Mouse (Mus musculus): Measurements from ENCODE around the gene Aire. TPM values are rescaled to one million over a fixed set of nuclear protein-coding genes. Genes with fewer than 3 reads are reported as not detected.
"Not testable (repeated sequence)": the region's sequence is repeated elsewhere in the genome, so short reads cannot be mapped to it uniquely, and the experiment has no call there.

The Aire gene
- total RNA-seq, 2 experiments from 2014 or later = not detected

DNA sequence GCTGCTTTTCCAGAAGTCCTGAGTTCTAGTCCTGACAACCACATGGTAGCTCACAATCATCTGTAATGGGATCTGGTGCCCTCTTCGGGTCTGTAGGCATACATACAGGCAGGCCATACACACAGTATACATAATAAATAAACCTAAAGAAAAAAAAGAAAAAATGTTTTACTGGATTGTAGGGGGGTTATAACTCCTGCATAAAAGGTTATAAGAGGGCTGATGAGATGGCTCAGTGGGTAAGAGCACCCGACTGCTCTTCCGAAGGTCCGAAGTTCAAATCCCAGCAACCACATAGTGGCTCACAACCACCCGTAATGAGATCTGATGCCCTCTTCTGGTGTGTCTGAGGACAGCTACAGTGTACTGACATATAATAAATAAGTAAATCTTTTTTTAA lies 32.3 kb downstream of the Aire start:
- intact Hi-C loops (cut with DNase I); DNase-seq (ENCODE audit: low spot score in 2 of 2): not testable (repeated sequence)

- DNase-seq (ENCODE audit: low spot score in 2 of 2) = no peak
- intact Hi-C loops (cut with DNase I) = no loop called here
Observed at GRCm38 (mm10) chr10:78010335-78010734, 33.1 kb downstream of the Aire start.

GRCm38 (mm10) chr10:78009945-78010293 lies 33.5 kb downstream of the Aire start, which contains the start of gene Pfkl:
Gene Pfkl, minus strand, starts transcription at chr10:78010083.
- intact Hi-C loops (cut with DNase I) = loop anchor here (2.0 kb wide), 1 partner anchor 31 kb away; the partner anchor contains the start of gene 1810043G02Rik
- DNase-seq (ENCODE audit: low spot score in 2 of 2) = no peak

DNA sequence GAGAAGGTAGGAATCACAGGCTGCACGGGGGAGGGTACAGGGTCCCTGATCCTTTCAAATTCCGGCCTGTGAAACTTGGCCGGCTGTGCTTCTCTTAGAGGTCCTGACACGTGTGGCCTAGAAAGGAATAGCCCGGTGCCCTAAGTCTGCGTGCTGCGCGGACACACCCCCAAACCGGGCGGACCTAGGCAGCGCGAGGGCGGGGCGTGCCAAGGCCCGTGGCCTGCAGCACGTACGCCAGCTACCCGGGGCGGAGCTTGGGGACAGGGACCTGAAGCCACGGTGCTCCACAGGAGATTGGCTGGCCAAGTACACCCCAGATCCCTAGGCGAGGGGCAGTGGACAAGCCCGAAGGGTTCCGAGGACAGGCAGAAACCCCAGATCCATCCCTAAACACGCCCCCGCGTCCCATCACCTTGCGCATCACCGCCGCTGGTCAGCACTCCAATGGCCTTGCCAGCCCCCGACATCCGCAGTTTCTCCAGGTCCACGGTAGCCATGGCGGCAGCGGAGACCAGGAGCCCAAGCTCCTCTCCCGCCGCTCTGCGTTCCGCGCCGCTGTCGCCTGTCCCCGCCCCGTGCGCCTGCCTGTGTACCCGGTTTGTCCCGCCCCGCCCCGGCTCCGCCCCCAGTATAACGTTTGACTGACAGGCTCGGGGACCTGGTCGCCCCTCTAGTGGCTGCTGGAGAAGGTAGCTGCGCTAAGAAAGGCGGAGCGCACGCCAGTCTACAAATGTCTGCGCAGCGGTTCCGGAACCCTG lies 34.0 kb downstream of the Aire start:
- intact Hi-C loops (cut with DNase I) = loop anchor here (2.0 kb wide), 1 partner anchor 31 kb away; the partner anchor contains the start of gene 1810043G02Rik
- DNase-seq (ENCODE audit: low spot score in 2 of 2) = peak; percentile 91 to 97

GRCm38 (mm10) chr10:78008169-78008568 lies 35.2 kb downstream of the Aire start:
- intact Hi-C loops (cut with DNase I) = loop anchor here (2.0 kb wide), 1 partner anchor 29 kb away; the partner anchor contains the start of gene 1810043G02Rik
- DNase-seq (ENCODE audit: low spot score in 2 of 2) = no peak

DNA sequence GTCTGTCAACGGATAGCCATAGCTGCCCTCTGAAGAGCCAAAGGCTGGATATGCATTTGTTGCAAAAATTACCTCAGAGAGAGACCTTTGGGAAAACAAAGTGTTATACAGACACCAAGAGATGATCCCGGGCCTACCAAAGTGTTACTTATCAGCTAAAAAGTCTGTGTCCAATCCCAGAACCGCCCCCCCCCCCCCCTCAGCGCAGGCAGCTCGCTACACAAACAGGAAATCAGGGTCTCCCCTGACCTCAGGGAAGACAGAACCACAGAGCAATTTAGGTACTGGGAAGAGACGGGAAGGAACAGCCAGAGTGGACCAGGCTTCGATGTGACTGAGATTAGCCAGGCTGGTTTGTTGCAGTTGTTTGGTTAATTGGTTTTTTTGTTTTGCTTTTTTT lies 36.2 kb downstream of the Aire start:
- no peak for DNase-seq (ENCODE audit: low spot score in 2 of 2)
- intact Hi-C loops (cut with DNase I) = no loop called here

GRCm38 (mm10) chr10:78005791-78006438 lies 37.5 kb downstream of the Aire start:
- peak in 1 of 2 experiments; percentile 72 for DNase-seq (ENCODE audit: low spot score in 2 of 2)

DNA sequence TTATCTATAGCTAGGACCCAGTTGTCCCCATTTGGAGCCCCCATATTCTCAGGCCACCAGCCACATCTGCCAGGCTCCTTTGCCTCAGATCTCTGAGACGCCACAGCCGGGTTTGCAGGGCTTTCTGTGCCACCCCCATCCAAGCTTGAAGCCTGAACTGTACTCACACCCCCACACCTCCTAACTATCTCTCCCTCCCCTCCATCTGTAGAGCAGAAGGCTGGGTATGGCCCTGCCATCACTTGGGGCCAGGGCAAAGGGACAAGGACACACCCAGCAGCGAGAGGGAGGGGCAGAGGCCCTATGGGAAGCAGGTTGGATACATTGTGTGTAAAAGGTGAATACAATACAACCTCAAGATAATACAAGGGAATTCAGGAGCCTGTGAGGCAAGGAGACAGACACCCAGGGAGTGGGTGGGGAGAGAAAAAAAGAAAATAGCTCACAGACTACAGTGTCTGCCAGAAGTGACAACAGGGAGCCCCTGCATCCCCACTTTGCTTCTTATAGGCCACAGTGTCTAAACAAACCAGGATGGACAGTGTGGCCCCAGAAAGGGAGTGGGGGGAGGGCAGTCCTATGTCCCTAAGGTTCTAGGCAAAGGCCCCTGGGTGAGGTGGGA lies 38.8 kb downstream of the Aire start:
- intact Hi-C loops (cut with DNase I) = loop anchor here (5.0 kb wide), 1 partner anchor 383 kb away; no protein-coding TSS in a partner anchor
- peak; percentile 63 to 84 for DNase-seq (ENCODE audit: low spot score in 2 of 2)

More at GRCm38 (mm10) chr10:78005791-78006438, 37.5 kb downstream of the Aire start:
- intact Hi-C loops (cut with DNase I) = no loop called here

GRCm38 (mm10) chr10:78002316-78002715 lies 41.1 kb downstream of the Aire start:
- DNase-seq (ENCODE audit: low spot score in 2 of 2) = peak in 1 of 2 experiments; percentile 57
- intact Hi-C loops (cut with DNase I) = loop anchor here (5.0 kb wide), 1 partner anchor 385 kb away; no protein-coding TSS in a partner anchor

DNA sequence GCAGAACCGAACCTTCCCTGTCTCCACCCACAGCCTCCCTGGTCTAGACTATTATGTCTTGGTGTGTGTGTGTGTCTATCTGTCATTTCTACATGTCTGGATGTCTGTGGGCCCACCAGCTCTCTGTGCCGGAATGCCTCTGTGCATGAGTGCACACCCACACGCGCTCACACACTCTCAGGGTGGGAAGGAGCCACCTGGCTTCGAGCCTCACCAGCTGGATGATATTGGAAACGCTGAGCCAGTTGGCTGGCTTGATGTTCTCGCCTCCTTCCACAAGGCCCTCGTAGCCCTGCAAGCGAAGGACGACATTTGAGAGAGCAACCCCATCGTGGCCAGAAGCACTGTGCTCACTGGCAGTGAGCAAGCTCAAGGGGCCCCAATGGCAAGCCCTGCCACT lies 41.6 kb downstream of the Aire start:
- intact Hi-C loops (cut with DNase I) = loop anchor here (5.0 kb wide), 1 partner anchor 386 kb away; no protein-coding TSS in a partner anchor
- peak; percentile 91 to 98 for DNase-seq (ENCODE audit: low spot score in 2 of 2)

- intact Hi-C loops (cut with DNase I) = loop anchor here (5.0 kb wide), 1 partner anchor 387 kb away; no protein-coding TSS in a partner anchor
- no peak for DNase-seq (ENCODE audit: low spot score in 2 of 2)
Observed at GRCm38 (mm10) chr10:78000200-78000599, 43.2 kb downstream of the Aire start.

DNA sequence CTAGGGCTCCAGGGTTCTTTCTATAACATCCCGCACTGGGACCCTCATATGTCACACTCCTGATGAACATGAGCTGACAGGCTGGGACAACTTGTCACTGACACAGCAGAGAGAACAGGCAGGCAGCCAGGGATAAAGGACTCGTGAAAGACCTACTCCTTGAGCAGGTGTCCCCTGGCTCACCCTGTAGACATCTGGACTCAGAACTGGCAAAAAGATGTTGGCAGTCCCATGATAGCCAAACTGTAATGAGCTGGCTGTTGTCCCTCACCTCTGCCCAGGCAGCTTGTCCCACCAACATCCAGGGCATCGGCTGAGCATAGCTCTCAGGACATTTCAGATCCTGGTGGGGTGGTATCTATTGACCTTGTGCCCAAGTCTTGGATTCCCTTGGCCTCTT lies 47.8 kb downstream of the Aire start:
- intact Hi-C loops (cut with DNase I) = no loop called here
- DNase-seq (ENCODE audit: low spot score in 2 of 2) = no peak

GRCm38 (mm10) chr10:77985775-77986174 lies 57.6 kb downstream of the Aire start:
- DNase-seq (ENCODE audit: low spot score in 2 of 2) = no peak
- intact Hi-C loops (cut with DNase I) = no loop called here

DNA sequence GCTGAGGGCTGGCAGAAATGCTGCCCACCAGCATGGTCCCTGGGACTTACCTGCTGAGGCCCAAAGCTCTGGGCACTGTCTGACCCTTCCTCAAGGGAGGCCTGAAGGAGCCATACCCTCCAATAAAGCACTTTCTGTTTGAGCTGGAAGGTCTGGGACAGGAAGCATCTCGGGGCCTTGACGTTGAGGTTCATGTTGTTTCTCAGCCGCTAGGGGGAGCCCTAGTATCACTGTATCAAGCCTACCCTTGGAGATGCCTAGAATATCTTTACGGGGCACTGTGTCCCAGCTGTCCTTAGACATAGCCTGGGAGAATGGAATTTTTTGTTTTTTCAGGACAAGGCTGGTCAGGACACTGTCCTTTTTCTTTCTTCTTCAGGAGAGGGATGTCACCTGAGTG lies 58.8 kb downstream of the Aire start:
- intact Hi-C loops (cut with DNase I) = no loop called here

More for the DNA sequence above, 58.8 kb downstream of the Aire start:
- DNase-seq (ENCODE audit: low spot score in 2 of 2) = peak; percentile 78 to 86

Other genes with a start within 250 kb of the Aire start
- gene Gm9639, start 248.5 kb downstream of the Aire start, total RNA-seq (2021) = not detected
- gene Gm19668, start 244.5 kb downstream of the Aire start, total RNA-seq (2021) = not detected
- gene Gm9507, start 231.8 kb downstream of the Aire start, total RNA-seq (2021) = not detected
- not detected for gene Gm2696, start 228.9 kb downstream of the Aire start, total RNA-seq (2021)
- gene Krtap10-4, start 216.5 kb downstream of the Aire start, total RNA-seq (2021) = not detected
- gene Krtap10-10, start 207.7 kb downstream of the Aire start, total RNA-seq (2021) = not detected
- not detected for gene Gm36176, start 196.8 kb downstream of the Aire start, total RNA-seq (2021)
- not detected for gene Gm10318, start 190.8 kb downstream of the Aire start, total RNA-seq (2021)
- not detected for gene Gm3285, start 181.6 kb downstream of the Aire start, total RNA-seq (2021)
- gene Lrrc3, start 141.1 kb downstream of the Aire start, total RNA-seq (2021) = 10 to 100 TPM; 13.2 to 13.6 TPM
- 10 to 100 TPM; 32.3 to 44.9 TPM for gene Trpm2, start 73.0 kb downstream of the Aire start, total RNA-seq (2021)
- 10 to 100 TPM; 30.3 to 34.7 TPM for gene 1810043G02Rik, start 65.1 kb downstream of the Aire start, total RNA-seq (2021)
- gene Pfkl, start 33.5 kb downstream of the Aire start, total RNA-seq (2021) = 100 to 1,000 TPM; 145 to 149 TPM
- not detected for gene Dnmt3l, start 1.7 kb downstream of the Aire start, total RNA-seq (2021)
- 1 to 10 TPM; 1.6 to 1.9 TPM for gene Icosl, start 25.7 kb upstream of the Aire start, total RNA-seq (2021)
- 100 to 1,000 TPM; 106 to 109 TPM for gene D10Jhu81e, start 126.2 kb upstream of the Aire start, total RNA-seq (2021)
- gene Pwp2, start 141.5 kb upstream of the Aire start, total RNA-seq (2021) = 10 to 100 TPM; 16.7 to 18.2 TPM
- 10 to 100 TPM; 81.1 to 87.2 TPM for gene Trappc10, start 201.0 kb upstream of the Aire start, total RNA-seq (2021)

All from left cerebral cortex, postnatal 25 days (tissue).